Mouse (Mus musculus) liver, embryonic 14.5 days (tissue): Measurements from ENCODE around the gene Hnf1a. TPM values are rescaled to one million over a fixed set of nuclear protein-coding genes. Genes with fewer than 3 reads are reported as not detected.

Experiments used
- ATAC-seq: fragments of 200-750 bp; cut with Nextera tagmentation; 2 replicates; pipeline ENCODE4 v1.8.0; 2017; ENCODE audit warnings: moderate number of reproducible peaks, mild to moderate bottlenecking, moderate library complexity; ENCODE audit not compliant: insufficient read depth
- DNase-seq, 3 experiments: peaks; one replicate each; pipeline ENCODE4 v3.0.0-alpha.2; 2012 to 2013; ENCODE audit warnings: low read depth in 3 of 3, low spot score in 3 of 3
- H3K27ac ChIP-seq: fragments of 300-500 bp; sonication (generic); 2 replicates; pipeline ENCODE4 v1.5.1; 2014; ENCODE audit warnings: moderate library complexity, mild to moderate bottlenecking, control low read depth, inconsistent platforms
- H3K27me3 ChIP-seq: fragments of 300-500 bp; sonication (generic); 2 replicates; pipeline ENCODE4 v1.6.1; 2014; ENCODE audit warnings: mild to moderate bottlenecking, low read length, moderate library complexity; ENCODE audit not compliant: control insufficient read depth, insufficient read depth
- H3K36me3 ChIP-seq: fragments of 300-500 bp; sonication (generic); replicated peaks from 2 replicates; pipeline ENCODE4 v1.6.1; 2014; ENCODE audit warnings: low read depth; ENCODE audit not compliant: control insufficient read depth, insufficient read depth
- H3K4me1 ChIP-seq, 2 experiments: fragments of 200-500 bp in 1 of 2; fragments of 300-500 bp in 1 of 2; sonication (generic) in 1 of 2; replicated peaks; 2 replicates each; pipeline ENCODE4 v1.6.1; 2012 to 2014; ENCODE audit warnings: antibody characterized with exemption in 1 of 2, inconsistent platforms in 1 of 2, low read length in 1 of 2; ENCODE audit not compliant: control insufficient read depth in 2 of 2, insufficient read depth in 2 of 2
- H3K4me2 ChIP-seq: fragments of 300-500 bp; sonication (generic); 2 replicates; pipeline ENCODE4 v1.6.1; 2014; ENCODE audit warnings: low read depth, mild to moderate bottlenecking, control low read depth, moderate library complexity
- H3K4me3 ChIP-seq, 2 experiments: fragments of 200-500 bp in 1 of 2; fragments of 300-500 bp in 1 of 2; sonication (generic) in 1 of 2; 2 replicates each; pipeline ENCODE4 v1.5.1; 2012 to 2014; ENCODE audit warnings: low read depth in 2 of 2, low read length in 2 of 2, mild to moderate bottlenecking in 2 of 2, control low read depth in 1 of 2, inconsistent platforms in 1 of 2, moderate library complexity in 1 of 2; ENCODE audit not compliant: insufficient read depth in 1 of 2
- H3K9ac ChIP-seq: fragments of 300-500 bp; sonication (generic); replicated peaks from 2 replicates; pipeline ENCODE4 v1.6.1; 2014; ENCODE audit warnings: mild to moderate bottlenecking, control low read depth, moderate library complexity
- H3K9me3 ChIP-seq: fragments of 300-500 bp; sonication (generic); 2 replicates; pipeline ENCODE4 v1.6.1; 2016; ENCODE audit warnings: low read length, mixed read lengths; ENCODE audit not compliant: control insufficient read depth
- CTCF ChIP-seq: IDR thresholded peaks from 2 replicates; pipeline ENCODE4 v1.5.1; 2016; ENCODE audit warnings: antibody characterized with exemption, low read depth, control low read depth
- EP300 ChIP-seq: IDR thresholded peaks from 2 replicates; pipeline ENCODE4 v1.6.1; 2016; ENCODE audit warnings: antibody characterized with exemption, low read depth
- WGBS: fragments of 180-500 bp; shearing (Covaris S2); extraction: QIAGEN DNeasy Blood & Tissue Kit; methylation state at CpG from one replicate; pipeline ENCODE4 v1.1.7; 2014; ENCODE audit not compliant: insufficient replicate concordance; 5-methylcytosine and 5-hydroxymethylcytosine counted together
- polyA plus RNA-seq, 2 experiments: library from polyadenylated mRNA; depleted of rRNA in 1 of 2; stranded (reverse) in 1 of 2; unstranded in 1 of 2; fragments of >200 nt; fragmentation: Nextera tagmentation in 1 of 2; extraction: Ambion mirVana in 1 of 2; gene quantifications; 2 replicates each; pipeline versions ENCODE4 v1.2.1 to v1.2.3; 2012 to 2014

Hnf1a gene
- polyA plus RNA-seq, 2 experiments: 1.2 to 1.5 TPM

GRCm38 (mm10) chr5:114949812-114950211 is 21.1 kb downstream of the Hnf1a start:
- Histone ChIP-seq H3K4me2 (no peak overlapping the region), H3K27me3 (no peaks in the 10 kb centered on the region), H3K36me3 (peaks cover 12% of the 10 kb centered on the region), H3K4me1 (no peaks in the 10 kb centered on the region), H3K27ac (no peak overlapping the region), H3K9me3 (no peaks in the 10 kb centered on the region), H3K4me3 (no peak overlapping the region), H3K9ac (no peak overlapping the region)
- 57% methylated on average over 9 of the region's 9 CpGs for WGBS
- no peak for DNase-seq
- TF ChIP-seq CTCF: no peak
- TF ChIP-seq EP300: no peak
- no peak for ATAC-seq

GRCm38 (mm10) chr5:114949316-114949715 is 21.6 kb downstream of the Hnf1a start:
- Histone ChIP-seq H3K4me1 (no peaks in the 10 kb centered on the region), H3K9me3 (no peaks in the 10 kb centered on the region), H3K27ac (no peak overlapping the region), H3K9ac (no peak overlapping the region), H3K4me3 (no peak overlapping the region), H3K4me2 (no peak overlapping the region), H3K36me3 (peaks cover 12% of the 10 kb centered on the region), H3K27me3 (no peaks in the 10 kb centered on the region)
- no peak for DNase-seq
- no peak for ATAC-seq
- 54% methylated on average over 5 of the region's 5 CpGs for WGBS
- TF ChIP-seq CTCF (no peak), EP300 (no peak)

- no peak overlapping the region for H3K4me2 ChIP-seq
- no peaks in the 10 kb centered on the region for H3K9me3 ChIP-seq
- TF ChIP-seq CTCF (no peak), EP300 (no peak)
- no peak overlapping the region for H3K9ac ChIP-seq
- no peak overlapping the region for H3K27ac ChIP-seq
- peaks cover 12% of the 10 kb centered on the region for H3K36me3 ChIP-seq
- H3K4me3 ChIP-seq: no peak overlapping the region
- H3K27me3 ChIP-seq: no peaks in the 10 kb centered on the region
- ATAC-seq (0 out of 2 replicates have a peak, but pooled peaks have one; percentile 21), DNase-seq (no peak)
- H3K4me1 ChIP-seq: no peaks in the 10 kb centered on the region
- WGBS: 59% methylated on average over 6 of the region's 6 CpGs
These were observed 22.0 kb downstream of the Hnf1a start for GRCm38 (mm10) chr5:114948891-114949290.

- H3K9ac ChIP-seq: no peak overlapping the region
- 78% methylated on average over 10 of the region's 10 CpGs for WGBS
- H3K4me3 ChIP-seq: no peak overlapping the region
- H3K36me3 ChIP-seq: peaks cover 12% of the 10 kb centered on the region
- peaks cover 4 to 5% of the 10 kb centered on the region in 2 experiments for H3K4me1 ChIP-seq
- ATAC-seq (no peak), DNase-seq (no peak)
- TF ChIP-seq CTCF (no peak), EP300 (no peak)
- H3K9me3 ChIP-seq: no peaks in the 10 kb centered on the region
- no peak overlapping the region for H3K4me2 ChIP-seq
- H3K27ac ChIP-seq: no peak overlapping the region
- H3K27me3 ChIP-seq: no peaks in the 10 kb centered on the region
These were observed 25.8 kb downstream of the Hnf1a start for GRCm38 (mm10) chr5:114945072-114945471.

GRCm38 (mm10) chr5:114942766-114943130 is 28.1 kb downstream of the Hnf1a start:
- no peaks in the 10 kb centered on the region for H3K27me3 ChIP-seq
- no peak for DNase-seq
- H3K9me3 ChIP-seq: no peaks in the 10 kb centered on the region
- no peak for TF ChIP-seq EP300
- TF ChIP-seq CTCF: no peak
- peaks cover 10% of the 10 kb centered on the region for H3K36me3 ChIP-seq
- peak overlapping the region; percentile 84 to 96 for H3K4me3 ChIP-seq
- H3K4me1 ChIP-seq: peaks cover 4 to 5% of the 10 kb centered on the region in 2 experiments
- peak overlapping the region; percentile 79 for H3K4me2 ChIP-seq
- WGBS: 49% methylated on average over 4 of the region's 4 CpGs
- no peak for ATAC-seq
- peak overlapping the region; percentile 84 for H3K9ac ChIP-seq
- peak overlapping the region; percentile 18 for H3K27ac ChIP-seq
